Mouse (Mus musculus): ENCODE results near the gene Ctnnb1. TPM values are rescaled to one million over a fixed set of nuclear protein-coding genes. Genes with fewer than 3 reads are reported as not detected.
A peak's percentile ranks its signal among the peaks of the same experiment; 100 is the strongest.

Ctnnb1 gene
- polyA plus RNA-seq, 1 experiment from 2014 or later: 667 TPM

DNA sequence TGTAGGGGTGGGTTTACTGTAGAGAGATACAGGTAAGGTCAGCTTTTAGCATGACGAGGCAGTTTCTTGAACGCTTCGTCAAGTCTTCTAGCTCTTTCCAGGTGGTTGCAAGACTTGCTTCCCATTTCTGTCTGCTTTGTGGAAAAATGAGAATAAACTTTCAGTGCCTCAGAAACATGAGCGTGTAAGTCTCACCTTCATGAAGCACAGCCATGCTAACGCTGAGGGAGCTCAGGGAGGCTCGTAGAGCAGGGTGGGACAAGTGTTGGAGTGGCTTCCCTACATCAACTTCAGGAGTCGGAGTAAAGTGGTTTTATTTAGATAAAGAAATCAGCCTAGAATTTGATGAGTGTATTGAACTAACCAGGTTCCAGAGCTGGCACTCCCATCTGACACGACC, 17.1 kb downstream of the Ctnnb1 start:
- Histone ChIP-seq H3K4me1 (replicated peaks) (peaks cover 66% of the 10 kb centered on the region), H3K9me3 (no peaks in the 10 kb centered on the region), H3K36me3 (peaks cover 11% of the 10 kb centered on the region), H3K27ac (no peak overlapping the region), H3K4me3 (replicated peaks) (no peak overlapping the region), H3K27me3 (no peaks in the 10 kb centered on the region), H3K4me2 (replicated peaks) (no peak overlapping the region), H3K9ac (replicated peaks) (no peak overlapping the region)
- no peak for ATAC-seq
- WGBS: 84% methylated on average over 8 of the region's 8 CpGs

DNA sequence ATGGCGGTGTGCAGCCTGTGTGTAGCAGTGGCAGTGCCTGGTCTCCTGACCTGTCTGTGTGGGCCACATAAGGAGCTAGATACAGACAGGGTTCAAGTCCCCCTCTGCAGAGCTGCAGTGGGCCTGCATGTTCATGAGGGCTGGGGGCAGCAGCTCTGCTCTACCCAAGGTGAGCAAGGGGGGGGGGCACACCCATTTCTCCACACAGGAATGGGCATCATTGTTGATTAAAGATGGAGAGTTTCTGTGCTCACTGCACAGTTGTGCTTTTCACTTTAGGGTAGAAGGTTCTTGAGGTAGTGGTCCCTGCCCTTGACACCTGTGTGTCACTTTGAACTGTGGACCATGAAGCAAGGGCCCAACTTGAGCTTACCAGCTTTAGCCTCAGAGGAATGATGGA, 19.8 kb downstream of the Ctnnb1 start:
- Histone ChIP-seq H3K9me3 (no peaks in the 10 kb centered on the region), H3K4me1 (replicated peaks) (peaks cover 39% of the 10 kb centered on the region), H3K36me3 (peaks cover 38% of the 10 kb centered on the region), H3K27ac (no peak overlapping the region), H3K4me3 (replicated peaks) (no peak overlapping the region), H3K9ac (replicated peaks) (no peak overlapping the region), H3K4me2 (replicated peaks) (no peak overlapping the region), H3K27me3 (no peaks in the 10 kb centered on the region)
- WGBS: 97% methylated on average over 1 of the region's 1 CpGs
- no peak for ATAC-seq

DNA sequence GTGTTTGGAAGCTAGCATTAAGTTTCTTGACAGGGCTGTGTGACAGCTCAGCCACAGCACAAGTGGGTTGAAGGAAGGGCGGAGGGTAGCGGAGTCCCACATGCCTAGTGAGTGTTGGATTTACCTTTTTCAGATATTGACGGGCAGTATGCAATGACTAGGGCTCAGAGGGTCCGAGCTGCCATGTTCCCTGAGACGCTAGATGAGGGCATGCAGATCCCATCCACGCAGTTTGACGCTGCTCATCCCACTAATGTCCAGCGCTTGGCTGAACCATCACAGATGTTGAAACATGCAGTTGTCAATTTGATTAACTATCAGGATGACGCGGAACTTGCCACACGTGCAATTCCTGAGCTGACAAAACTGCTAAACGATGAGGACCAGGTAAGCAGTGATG, 21.7 kb downstream of the Ctnnb1 start:
- Histone ChIP-seq H3K9me3 (no peaks in the 10 kb centered on the region), H3K4me2 (replicated peaks) (no peak overlapping the region), H3K4me1 (replicated peaks) (peaks cover 25% of the 10 kb centered on the region), H3K27me3 (no peaks in the 10 kb centered on the region), H3K36me3 (peaks cover 57% of the 10 kb centered on the region), H3K27ac (no peak overlapping the region), H3K4me3 (replicated peaks) (no peak overlapping the region), H3K9ac (replicated peaks) (no peak overlapping the region)
- 93% methylated on average over 12 of the region's 12 CpGs for WGBS
- ATAC-seq: no peak

DNA sequence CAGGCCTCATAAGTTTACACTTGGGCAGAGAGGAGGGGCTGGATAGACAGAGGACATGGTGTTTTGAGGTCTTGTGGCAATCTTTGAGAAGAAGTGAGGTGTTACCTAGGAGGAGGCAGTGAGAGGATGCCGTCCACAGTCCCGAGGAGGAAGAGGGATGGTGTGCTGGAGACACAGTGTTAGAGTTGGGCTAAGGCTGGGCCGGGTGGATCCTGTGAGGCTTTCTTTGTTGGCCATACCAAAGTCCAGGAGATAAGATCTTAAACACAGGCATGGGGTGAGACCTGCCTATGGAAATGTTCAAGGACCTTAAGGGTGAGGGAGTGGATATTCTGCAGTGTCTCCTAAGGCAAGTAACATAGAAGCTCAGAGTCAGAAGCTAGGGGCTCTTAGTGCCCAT, 22.9 kb downstream of the Ctnnb1 start:
- Histone ChIP-seq H3K4me1 (replicated peaks) (peaks cover 13% of the 10 kb centered on the region), H3K4me3 (replicated peaks) (no peak overlapping the region), H3K9me3 (no peaks in the 10 kb centered on the region), H3K9ac (replicated peaks) (no peak overlapping the region), H3K27ac (no peak overlapping the region), H3K27me3 (no peaks in the 10 kb centered on the region), H3K4me2 (replicated peaks) (no peak overlapping the region), H3K36me3 (peaks cover 69% of the 10 kb centered on the region)
- ATAC-seq: no peak
- WGBS: 93% methylated on average over 3 of the region's 3 CpGs

DNA sequence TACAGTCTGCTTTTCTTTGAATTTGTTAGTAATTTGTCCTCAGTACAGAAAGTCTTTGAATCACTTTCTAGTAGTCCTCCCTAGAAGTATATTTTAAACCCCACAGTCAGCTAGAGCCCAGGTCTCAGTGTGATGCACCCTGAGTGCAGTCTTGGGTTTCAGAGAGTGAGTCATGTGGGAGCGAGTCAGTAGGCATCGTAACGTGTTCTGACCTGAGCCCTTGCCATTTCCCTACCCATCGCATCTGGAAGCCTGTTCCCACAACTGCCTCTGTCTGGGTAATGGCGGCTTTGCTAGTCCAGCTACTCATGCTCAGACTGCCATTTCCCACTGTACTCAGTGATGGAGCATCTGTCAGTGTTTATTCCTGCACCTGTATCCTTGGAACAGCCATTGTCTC, 29.0 kb downstream of the Ctnnb1 start:
- no peaks in the 10 kb centered on the region for H3K27me3 ChIP-seq
- WGBS: 89% methylated on average over 5 of the region's 5 CpGs
- no peak overlapping the region for H3K4me2 ChIP-seq (replicated peaks)
- peaks cover 19% of the 10 kb centered on the region for H3K4me1 ChIP-seq (replicated peaks)
- no peak overlapping the region for H3K4me3 ChIP-seq (replicated peaks)
- no peak overlapping the region for H3K27ac ChIP-seq
- peaks cover 99% of the 10 kb centered on the region for H3K36me3 ChIP-seq
- no peaks in the 10 kb centered on the region for H3K9me3 ChIP-seq
- H3K9ac ChIP-seq (replicated peaks): no peak overlapping the region
- ATAC-seq: no peak

DNA sequence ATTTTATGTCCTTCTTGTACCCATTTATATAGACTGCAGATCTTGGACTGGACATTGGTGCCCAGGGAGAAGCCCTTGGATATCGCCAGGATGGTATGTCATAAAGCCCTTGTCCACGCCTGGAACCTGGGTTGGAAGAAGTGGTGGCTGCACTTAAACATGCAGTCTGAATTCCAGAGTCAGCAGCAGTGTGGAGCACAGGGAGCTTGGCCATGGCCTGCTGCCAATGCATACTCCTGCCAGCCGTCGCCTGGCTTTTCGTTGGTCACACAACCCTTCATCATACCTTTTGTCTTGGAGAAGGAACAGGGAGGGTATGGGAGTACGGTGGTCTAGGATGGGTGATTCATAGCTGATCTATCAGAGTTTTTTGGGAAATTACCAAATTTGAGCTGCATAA, 29.5 kb downstream of the Ctnnb1 start:
- ATAC-seq: no peak
- Histone ChIP-seq H3K36me3 (peaks cover 99% of the 10 kb centered on the region), H3K4me1 (replicated peaks) (peaks cover 24% of the 10 kb centered on the region), H3K27ac (no peak overlapping the region), H3K4me3 (replicated peaks) (no peak overlapping the region), H3K4me2 (replicated peaks) (no peak overlapping the region), H3K27me3 (no peaks in the 10 kb centered on the region), H3K9me3 (no peaks in the 10 kb centered on the region), H3K9ac (replicated peaks) (no peak overlapping the region)
- WGBS: 92% methylated on average over 6 of the region's 6 CpGs

DNA sequence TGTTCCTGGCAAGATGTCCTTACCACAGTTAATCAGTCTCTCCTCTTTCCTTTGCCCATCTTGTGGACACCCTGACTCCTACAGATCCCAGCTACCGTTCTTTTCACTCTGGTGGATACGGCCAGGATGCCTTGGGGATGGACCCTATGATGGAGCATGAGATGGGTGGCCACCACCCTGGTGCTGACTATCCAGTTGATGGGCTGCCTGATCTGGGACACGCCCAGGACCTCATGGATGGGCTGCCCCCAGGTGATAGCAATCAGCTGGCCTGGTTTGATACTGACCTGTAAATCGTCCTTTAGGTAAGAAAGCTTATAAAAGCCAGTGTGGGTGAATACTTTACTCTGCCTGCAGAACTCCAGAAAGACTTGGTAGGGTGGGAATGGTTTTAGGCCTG, 30.2 kb downstream of the Ctnnb1 start:
- no peak for ATAC-seq
- Histone ChIP-seq H3K36me3 (peaks cover 99% of the 10 kb centered on the region), H3K4me2 (replicated peaks) (no peak overlapping the region), H3K9ac (replicated peaks) (no peak overlapping the region), H3K27me3 (no peaks in the 10 kb centered on the region), H3K4me3 (replicated peaks) (no peak overlapping the region), H3K4me1 (replicated peaks) (peaks cover 26% of the 10 kb centered on the region), H3K27ac (no peak overlapping the region), H3K9me3 (no peaks in the 10 kb centered on the region)
- 82% methylated on average over 4 of the region's 4 CpGs for whole genome bisulfite sequencing

DNA sequence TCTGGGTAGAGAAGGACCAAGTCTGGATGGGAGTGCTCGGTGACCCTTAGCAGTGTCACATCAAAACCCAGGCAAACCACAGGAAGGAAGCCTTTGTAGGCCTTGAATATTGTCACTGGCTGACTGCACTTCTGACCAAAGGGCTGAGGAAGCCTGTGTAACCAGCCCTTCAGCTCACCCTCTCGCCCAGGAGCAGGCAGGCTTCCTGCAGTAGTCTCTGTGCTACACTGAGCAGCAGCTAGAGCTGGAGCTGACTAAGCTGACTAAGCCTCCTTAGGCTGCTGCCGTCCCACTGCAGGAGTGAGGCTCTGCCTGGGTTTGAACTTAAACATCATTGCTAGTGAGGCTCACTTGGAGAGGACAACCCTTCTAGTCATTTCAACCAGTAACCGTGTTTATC, 31.6 kb downstream of the Ctnnb1 start:
- H3K27ac ChIP-seq: 0 out of 2 replicates have a peak overlapping the region, but pooled peaks have one; percentile 22
- peaks cover 99% of the 10 kb centered on the region for H3K36me3 ChIP-seq
- H3K4me3 ChIP-seq (replicated peaks): no peak overlapping the region
- 75% methylated on average over 4 of the region's 4 CpGs for WGBS
- H3K27me3 ChIP-seq: no peaks in the 10 kb centered on the region
- no peak for ATAC-seq
- no peaks in the 10 kb centered on the region for H3K9me3 ChIP-seq
- H3K9ac ChIP-seq (replicated peaks): no peak overlapping the region
- H3K4me2 ChIP-seq (replicated peaks): no peak overlapping the region
- H3K4me1 ChIP-seq (replicated peaks): peaks cover 28% of the 10 kb centered on the region

DNA sequence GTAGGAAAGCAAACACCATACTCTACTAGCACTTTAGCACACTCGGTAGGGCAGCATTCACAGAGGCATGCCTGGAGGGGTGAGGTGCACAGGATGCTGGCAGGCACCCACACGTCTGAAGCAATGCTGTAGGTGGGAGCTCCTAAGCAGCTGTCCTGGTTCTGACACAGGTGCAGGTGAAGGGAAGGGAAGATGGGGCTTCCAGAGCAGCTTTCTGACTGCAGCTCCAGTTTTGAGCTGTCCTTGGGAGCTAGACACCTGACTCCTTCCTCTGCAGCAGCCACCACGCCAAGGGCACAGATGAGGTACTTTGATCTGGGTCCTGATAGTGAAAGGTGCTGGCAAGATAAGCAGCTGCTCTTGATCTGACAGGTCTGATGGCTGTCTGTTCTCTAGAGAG, 32.5 kb downstream of the Ctnnb1 start:
- H3K9ac ChIP-seq (replicated peaks): 0 out of 2 replicates have a peak overlapping the region, but pooled peaks have one; percentile 7
- peaks cover 99% of the 10 kb centered on the region for H3K36me3 ChIP-seq
- no peak overlapping the region for H3K27ac ChIP-seq

DNA sequence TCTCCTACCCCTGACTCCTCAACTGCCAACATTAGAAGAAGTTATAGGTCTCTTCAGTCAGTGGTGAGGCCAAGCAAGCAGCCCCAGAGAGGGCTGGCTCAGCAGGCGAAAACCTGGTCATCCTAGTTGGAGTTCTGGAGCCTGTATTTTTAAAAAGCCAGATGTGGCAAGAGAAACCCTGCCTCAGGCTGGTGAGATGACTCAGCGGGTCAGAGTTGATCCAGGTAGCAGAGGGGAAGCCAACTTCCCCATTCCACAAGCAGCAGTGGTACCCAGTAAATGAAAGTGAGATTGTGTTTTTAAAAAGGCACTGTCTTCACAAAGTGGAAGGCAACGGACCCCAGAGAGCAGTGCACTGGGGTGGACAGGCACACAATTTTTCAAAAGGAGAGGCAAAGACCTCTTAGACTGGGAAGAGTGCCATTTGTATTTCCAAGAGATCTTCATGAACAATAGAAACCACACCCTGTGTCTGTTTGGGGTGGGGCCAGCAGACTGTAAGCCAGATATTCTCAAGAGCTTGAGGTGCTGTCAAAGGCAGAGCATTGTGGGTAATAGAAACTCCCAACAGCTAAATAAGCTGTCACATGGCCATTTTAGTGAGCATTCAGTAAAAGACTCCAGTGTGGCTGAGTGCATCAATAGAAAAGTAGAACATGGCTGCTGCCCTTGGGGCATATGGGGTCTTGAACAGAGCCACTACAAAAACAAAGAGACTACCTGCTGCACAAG, 33.1 kb downstream of the Ctnnb1 start:
- peaks cover 99% of the 10 kb centered on the region for H3K36me3 ChIP-seq
- H3K4me1 ChIP-seq (replicated peaks): peaks cover 30% of the 10 kb centered on the region
- WGBS: 89% methylated on average over 3 of the region's 3 CpGs
- 0 out of 2 replicates have a peak overlapping the region, but pooled peaks have one; percentile 42 for H3K27ac ChIP-seq
- H3K4me2 ChIP-seq (replicated peaks): no peak overlapping the region
- H3K9ac ChIP-seq (replicated peaks): no peak overlapping the region
- no peak overlapping the region for H3K4me3 ChIP-seq (replicated peaks)
- no peaks in the 10 kb centered on the region for H3K9me3 ChIP-seq
- ATAC-seq: no peak
- H3K27me3 ChIP-seq: no peaks in the 10 kb centered on the region

More for the DNA sequence above, 32.5 kb downstream of the Ctnnb1 start:
- H3K27me3 ChIP-seq: no peaks in the 10 kb centered on the region
- H3K9me3 ChIP-seq: no peaks in the 10 kb centered on the region
- no peak for ATAC-seq
- no peak overlapping the region for H3K4me2 ChIP-seq (replicated peaks)
- H3K4me3 ChIP-seq (replicated peaks): no peak overlapping the region
- H3K4me1 ChIP-seq (replicated peaks): peaks cover 30% of the 10 kb centered on the region
- WGBS: 77% methylated on average over 3 of the region's 3 CpGs

DNA sequence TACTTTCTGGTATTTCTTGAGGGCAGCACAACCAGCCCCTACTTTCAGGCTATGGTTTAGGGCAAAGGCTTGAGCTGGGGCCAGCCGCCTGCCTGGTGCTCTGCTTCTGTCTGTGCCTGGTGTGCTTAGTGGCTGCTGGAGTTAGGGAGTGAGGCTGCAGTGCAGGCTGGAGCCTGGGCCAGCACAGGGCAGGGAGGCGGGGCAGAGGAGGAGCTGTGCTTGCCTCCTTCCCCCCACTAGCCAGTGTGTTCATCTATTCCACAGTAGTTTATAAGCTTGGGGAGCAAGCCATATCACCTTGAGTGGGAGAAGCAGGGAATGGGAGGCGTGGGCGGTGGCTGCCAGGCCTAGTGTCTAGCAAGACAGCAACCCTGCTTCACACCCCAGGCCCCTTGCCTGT, 34.1 kb downstream of the Ctnnb1 start:
- Histone ChIP-seq H3K4me1 (replicated peaks) (peaks cover 30% of the 10 kb centered on the region), H3K9me3 (no peaks in the 10 kb centered on the region), H3K27ac (peak overlapping the region; percentile 42; the same call in 1 of the 2 replicates), H3K9ac (replicated peaks) (no peak overlapping the region), H3K36me3 (peaks cover 97% of the 10 kb centered on the region), H3K4me2 (replicated peaks) (no peak overlapping the region), H3K27me3 (no peaks in the 10 kb centered on the region), H3K4me3 (replicated peaks) (no peak overlapping the region)
- ATAC-seq: no peak
- 86% methylated on average over 4 of the region's 4 CpGs for WGBS

DNA sequence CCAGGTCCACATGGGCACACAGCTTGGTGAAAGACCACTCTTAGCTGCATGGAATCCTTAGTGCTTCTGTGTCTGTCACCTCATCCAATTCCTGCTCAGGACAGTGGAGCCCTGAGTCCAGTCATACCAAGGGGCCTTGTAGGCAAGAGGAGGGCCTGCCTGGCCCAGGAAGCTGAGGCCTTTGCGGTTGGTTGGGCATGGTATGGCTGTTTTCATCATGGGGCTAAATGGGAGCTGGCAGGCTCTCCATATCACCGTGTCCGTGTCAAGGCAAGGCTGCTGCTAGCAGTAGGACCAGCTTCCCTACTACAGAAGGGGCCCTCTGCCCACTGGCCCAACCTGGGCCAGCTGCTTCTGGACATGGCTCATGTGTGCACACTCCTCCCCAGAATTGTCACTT, 34.7 kb downstream of the Ctnnb1 start:
- H3K4me3 ChIP-seq (replicated peaks): no peak overlapping the region
- H3K27me3 ChIP-seq: no peaks in the 10 kb centered on the region
- peaks cover 30% of the 10 kb centered on the region for H3K4me1 ChIP-seq (replicated peaks)
- H3K27ac ChIP-seq: peak overlapping the region; percentile 39; the same call in 1 of the 2 replicates
- no peak overlapping the region for H3K9ac ChIP-seq (replicated peaks)
- ATAC-seq: no peak
- peaks cover 97% of the 10 kb centered on the region for H3K36me3 ChIP-seq
- 82% methylated on average over 3 of the region's 3 CpGs for WGBS
- no peak overlapping the region for H3K4me2 ChIP-seq (replicated peaks)
- no peaks in the 10 kb centered on the region for H3K9me3 ChIP-seq

DNA sequence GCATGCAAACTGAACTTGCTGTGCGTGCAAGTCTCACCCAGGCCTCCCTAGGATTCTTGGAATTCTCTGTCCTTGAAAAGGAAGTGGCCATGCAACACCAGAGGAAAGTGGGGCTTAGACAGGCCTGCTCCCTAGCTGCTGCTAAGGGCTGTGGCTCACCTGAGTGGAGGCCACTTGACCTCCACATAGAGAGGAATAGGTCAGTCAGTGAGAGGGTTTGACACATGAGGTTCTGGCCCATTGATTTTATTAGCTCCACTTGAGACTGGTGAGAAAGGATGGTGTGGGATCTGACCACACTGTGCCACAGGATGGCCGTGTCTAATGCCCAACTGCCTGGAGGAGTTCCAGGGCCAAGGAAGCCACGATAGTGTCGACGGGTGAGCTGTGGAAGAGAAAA, 35.2 kb downstream of the Ctnnb1 start:
- Histone ChIP-seq H3K4me3 (replicated peaks) (no peak overlapping the region), H3K9me3 (no peaks in the 10 kb centered on the region), H3K36me3 (peaks cover 97% of the 10 kb centered on the region), H3K27ac (peak overlapping the region; percentile 39), H3K4me2 (replicated peaks) (no peak overlapping the region), H3K4me1 (replicated peaks) (peaks cover 30% of the 10 kb centered on the region), H3K9ac (replicated peaks) (no peak overlapping the region), H3K27me3 (no peaks in the 10 kb centered on the region)
- no peak for ATAC-seq
- 86% methylated on average over 5 of the region's 5 CpGs for WGBS

All from midbrain, embryonic 13.5 days (tissue).